Mouse (Mus musculus) small intestine, adult 2 months (tissue): ENCODE results near the gene Rhag.

Source experiments
- CTCF ChIP-seq: fragments of 200-500 bp; IDR thresholded peaks from 2 replicates; pipeline ENCODE4 v1.5.1; 2012; ENCODE audit warnings: low read depth, mild to moderate bottlenecking, control low read depth, inconsistent platforms, low read length, moderate library complexity, mixed read lengths; ENCODE audit not compliant: insufficient replicate concordance, insufficient read length; ENCODE audit errors: extremely low read depth
- POLR2A ChIP-seq: fragments of 200-500 bp; IDR thresholded peaks from 2 replicates; pipeline ENCODE4 v1.6.1; 2012; ENCODE audit warnings: low read depth, mild to moderate bottlenecking, control low read depth, inconsistent platforms, low read length, moderate library complexity

DNA sequence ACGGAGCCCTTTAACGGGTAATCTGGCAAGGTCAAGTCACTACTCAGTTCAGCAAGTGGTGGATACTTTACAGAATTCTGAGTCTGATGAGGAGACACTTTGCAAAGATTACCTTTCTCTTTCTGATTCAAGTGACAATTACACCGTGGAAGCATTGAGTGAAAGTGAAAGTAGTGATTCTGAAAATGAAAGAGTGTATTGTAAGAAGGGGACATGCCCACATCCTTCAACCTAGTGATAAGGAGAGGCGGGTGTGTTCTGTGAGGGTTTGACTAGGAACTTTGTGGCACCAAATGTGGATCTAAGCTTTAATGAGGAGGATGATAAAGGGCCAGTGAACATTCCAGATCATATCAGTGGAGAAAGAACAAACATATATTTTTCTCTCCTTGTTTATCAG lies 47.3 kb upstream of the Rhag start:
- TF ChIP-seq CTCF (no peak), POLR2A (no peak)
